Comparison of ENCODE assay signal across 8 mouse cellular contexts in genomic region chr7:132242617-132243141, GRCm38 (mm10).
DNase-seq lines count a peak whose midpoint lies in the region; ATAC-seq lines count a peak whose summit lies in the region.

No protein-coding gene starts in this region.

- intact Hi-C loops in gastrocnemius, postnatal 14 days (cut with DNase I; ENCODE audit: low total_unique reads), result no loop called here

- H3K9me3 ChIP-seq in liver, embryonic 15.5 days (replicated peaks), result no peaks in the 10 kb centered on the region

- H3K27ac ChIP-seq in liver, embryonic 15.5 days (replicated peaks), result no peak overlapping the region

- peak; percentile 43 for DNase-seq in gastrocnemius, postnatal 14 days
- DNase-seq in gastrocnemius, adult 8-10 months (ENCODE audit: low spot score in 2 of 2), result no peak
- DNase-seq in CD4-positive, CD25-positive, alpha-beta regulatory T cell, adult 2 months (ENCODE audit: low read depth, low spot score), result peak; percentile 24
- no peak for DNase-seq in cerebellum, adult 9-11 months
- DNase-seq in left cerebral cortex, adult 9 months (ENCODE audit: low spot score in 2 of 2), result no peak
- DNase-seq in left cerebral cortex, adult 11 months (ENCODE audit: low spot score), result no peak

- H3K4me2 ChIP-seq in liver, embryonic 15.5 days, result no peak overlapping the region

- ATAC-seq in erythroblast, adult 5-6 weeks (replicated peaks; ENCODE audit: low FRiP score, poor library complexity, severe bottlenecking), result peak; percentile 78
- ATAC-seq in liver, embryonic 15.5 days (ENCODE audit: insufficient read depth), result peak; percentile 47

- peaks cover 25% of the 10 kb centered on the region for H3K36me3 ChIP-seq in liver, embryonic 15.5 days (replicated peaks)

- H3K4me3 ChIP-seq in liver, embryonic 15.5 days (replicated peaks), result no peak overlapping the region

- no peaks in the 10 kb centered on the region for H3K27me3 ChIP-seq in liver, embryonic 15.5 days

- 22% methylated on average over 4 of the region's 4 CpGs for WGBS in liver, embryonic 15.5 days (ENCODE audit: insufficient replicate concordance)

- H3K9ac ChIP-seq in liver, embryonic 15.5 days, result no peak overlapping the region

- H3K4me1 ChIP-seq in liver, embryonic 15.5 days (replicated peaks), result 0 out of 2 replicates have a peak, but pooled peaks cover 11% of the 10 kb centered on the region

Comparison
In these comparisons a context has a peak if more than half of its experiments do, and no peak if none do; other contexts are left out.
1. DNase-seq: peak in gastrocnemius, postnatal 14 days (single experiment) and CD4-positive, CD25-positive, alpha-beta regulatory T cell, adult 2 months (single experiment); none in gastrocnemius, adult 8-10 months (0 of 2), cerebellum, adult 9-11 months (single experiment), left cerebral cortex, adult 9 months (0 of 2) and left cerebral cortex, adult 11 months (single experiment).